Mouse (Mus musculus): ENCODE results near the gene Dip2b.

- TF ChIP-seq CTCF (IDR thresholded peaks at IDR 0.05; ENCODE audit: insufficient read depth, low read length) (no peak), POLR2A (IDR thresholded peaks at IDR 0.05; ENCODE audit: borderline replicate concordance, extremely low read depth, low read depth, low read length) (no peak)
Measured at GRCm38 (mm10) chr15:100049496-100050087, 11.1 kb downstream of the Dip2b start.

Measured in lung, adult 2 months (tissue).